Mouse (Mus musculus): Measurements from ENCODE around the gene Dnah6.

- TF ChIP-seq CTCF (IDR thresholded peaks at IDR 0.05; ENCODE audit: control insufficient read depth, insufficient read depth, low read length): no peak
- TF ChIP-seq POLR2A (IDR thresholded peaks at IDR 0.05; ENCODE audit: borderline replicate concordance, control insufficient read depth, low read depth, low read length): no peak
Observed at GRCm38 (mm10) chr6:73162958-73163357, 58.5 kb downstream of the Dnah6 start.
